Mouse (Mus musculus) regulatory T cell (primary cell): ENCODE measurements around the gene Art4.

Experiments
- in situ Hi-C: fragments of 300-600 bp; cut with MboI, MseI; formaldehyde crosslinking; loops from one replicate; pipeline ENCODE4 v1.15.1; 2025; ENCODE audit warnings: high pct_unique_total_duplicates

The Art4 gene

DNA sequence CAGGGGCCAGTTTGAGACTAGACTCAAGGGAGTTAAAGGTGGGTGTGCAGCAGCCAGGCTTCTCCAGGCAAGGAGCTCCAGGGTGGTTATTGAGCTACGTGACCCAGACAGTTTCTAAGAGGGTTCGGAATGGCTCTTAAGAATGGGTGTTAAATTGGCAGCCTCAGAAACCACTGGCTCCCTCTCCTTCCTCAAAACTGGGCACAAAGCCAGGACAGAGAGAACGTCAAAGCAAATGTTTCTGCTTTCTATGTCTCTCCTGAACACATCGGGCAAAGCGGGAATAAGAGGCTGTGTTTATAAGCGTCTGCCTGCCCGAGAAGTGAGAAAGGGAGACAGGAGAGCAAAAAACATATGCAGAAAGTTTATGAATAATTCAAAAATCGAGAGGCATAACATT lies 17.1 kb upstream of the Art4 start:
- in situ Hi-C loops, result no loop called here

DNA sequence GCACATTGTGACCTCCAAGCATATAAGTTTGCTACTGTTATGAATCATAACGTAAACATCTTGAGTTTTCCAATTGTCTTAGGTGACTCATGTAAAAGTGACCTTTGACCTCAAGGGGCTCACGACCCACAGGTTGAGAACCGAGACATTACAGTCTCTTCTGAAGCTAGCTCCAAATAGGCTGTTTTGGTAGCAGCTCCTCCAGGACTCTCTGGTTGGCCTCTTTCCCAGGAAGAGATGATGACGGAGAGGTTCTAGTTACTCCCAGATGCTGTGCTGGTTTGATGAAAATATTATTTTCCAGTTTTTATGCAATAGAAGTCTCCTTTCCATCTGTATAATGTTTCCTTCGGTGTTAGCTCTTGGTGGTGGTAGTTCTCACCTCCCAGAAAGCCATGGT lies 11.4 kb upstream of the Art4 start:
- in situ Hi-C loops, result loop anchor here (10.0 kb wide), 1 partner anchor 666 kb away; no protein-coding TSS in a partner anchor

DNA sequence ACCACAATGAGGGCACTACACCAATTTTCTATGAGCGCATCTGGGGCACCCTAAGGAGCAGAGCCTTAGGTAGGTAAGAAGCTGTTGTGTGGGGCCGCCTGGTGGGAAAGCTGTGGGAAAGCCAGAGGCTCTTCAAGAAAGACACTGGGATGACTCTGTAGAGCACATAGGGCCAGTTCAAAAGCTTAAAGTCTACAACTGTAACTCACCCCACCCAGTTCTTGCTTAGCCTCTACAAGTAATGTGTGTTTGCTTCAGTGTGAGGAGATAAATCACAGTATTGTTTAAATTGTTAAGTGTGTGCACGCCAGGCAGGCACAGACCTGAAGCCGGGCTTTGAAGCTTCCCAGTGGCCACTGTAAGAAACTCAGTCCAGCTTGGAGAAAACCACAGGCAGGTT lies 8.6 kb upstream of the Art4 start:
- in situ Hi-C loops, result loop anchor here (10.0 kb wide), 1 partner anchor 669 kb away; no protein-coding TSS in a partner anchor

DNA sequence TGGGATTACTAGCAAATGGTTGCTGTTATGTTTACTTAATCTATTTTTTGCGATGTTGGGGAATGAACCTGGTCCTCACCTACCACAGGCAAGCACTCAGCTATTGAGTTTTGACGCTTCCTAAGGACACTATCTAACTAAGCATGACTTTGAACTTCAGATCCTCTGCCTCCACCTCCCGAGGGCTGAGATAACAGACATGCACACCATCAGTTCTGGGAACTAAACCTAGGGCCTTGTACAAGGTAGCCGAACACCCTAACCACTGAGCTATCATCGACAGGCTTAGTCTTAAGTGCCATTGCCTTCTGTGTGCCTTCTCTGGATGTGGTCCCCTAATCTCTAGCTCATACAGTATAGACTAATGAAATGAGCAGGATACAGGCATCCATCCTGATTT lies 7.8 kb upstream of the Art4 start:
- in situ Hi-C loops, result loop anchor here (10.0 kb wide), 1 partner anchor 669 kb away; no protein-coding TSS in a partner anchor

DNA sequence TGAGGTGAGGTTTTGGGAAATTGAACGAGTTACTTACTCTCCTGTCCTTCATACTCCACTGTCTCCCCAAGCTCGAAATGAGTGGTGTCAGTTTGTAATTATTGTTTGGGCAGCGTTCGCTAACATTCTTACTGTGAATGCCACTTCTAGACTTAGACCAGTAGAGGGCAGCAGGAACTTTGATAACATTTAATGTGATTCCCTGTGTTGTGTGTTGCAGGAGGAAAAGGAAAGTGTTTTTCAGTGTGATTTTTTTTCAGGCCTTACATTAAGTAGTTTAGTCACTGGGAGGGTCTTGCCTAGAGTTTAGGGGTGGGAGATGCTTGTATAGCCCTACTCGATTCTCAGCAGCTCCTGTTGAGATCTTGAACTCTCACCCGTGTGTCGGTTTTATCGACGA lies 3.5 kb upstream of the Art4 start:
- in situ Hi-C loops, result loop anchor here (10.0 kb wide), 1 partner anchor 674 kb away; no protein-coding TSS in a partner anchor

DNA sequence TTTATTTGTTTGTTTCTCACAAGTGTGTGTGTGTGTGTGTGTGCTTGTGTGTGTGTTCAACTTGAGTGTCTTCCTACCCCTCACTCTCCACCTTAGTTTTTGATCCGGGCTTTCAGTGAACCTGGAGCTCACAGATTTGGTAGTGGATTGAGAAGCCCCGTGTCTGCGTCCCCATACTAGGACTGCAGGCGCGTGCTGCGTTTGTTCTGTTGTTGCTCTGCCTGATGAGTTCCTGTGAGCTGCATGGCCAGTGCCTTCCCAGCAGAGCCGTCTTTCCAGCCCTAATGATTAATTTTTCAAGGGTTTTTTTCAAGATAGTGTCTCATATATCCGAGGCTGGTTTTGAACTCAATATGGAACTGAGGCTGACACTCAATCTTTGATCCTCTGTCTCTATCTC lies 887 bp upstream of the Art4 start:
- in situ Hi-C loops, result loop anchor here (5.0 kb wide), 2 partner anchors 64 to 119 kb away; partner anchors contain the start of genes Erp27 and Pde6h

DNA sequence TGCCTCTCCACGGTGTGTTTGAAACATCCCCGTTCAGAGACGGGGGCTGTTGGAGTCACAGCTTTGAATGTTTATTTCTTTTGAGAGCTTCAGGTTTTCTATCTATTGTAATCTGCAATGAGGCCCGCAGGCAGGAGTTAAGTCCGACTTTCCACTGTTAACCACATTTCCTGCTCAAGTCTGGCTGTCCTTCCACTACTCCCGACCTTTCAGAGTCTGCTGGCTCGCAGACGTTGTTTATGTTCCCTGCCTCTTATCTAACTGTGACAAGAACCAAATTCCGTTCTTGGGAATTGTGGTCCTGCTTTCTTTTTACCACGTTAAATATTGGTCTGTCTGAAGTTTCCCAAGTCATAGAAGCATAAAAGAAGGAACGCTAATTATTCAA lies 334 bp upstream of the Art4 start:
- in situ Hi-C loops, result loop anchor here (5.0 kb wide), 2 partner anchors 64 to 119 kb away; partner anchors contain the start of genes Erp27 and Pde6h

DNA sequence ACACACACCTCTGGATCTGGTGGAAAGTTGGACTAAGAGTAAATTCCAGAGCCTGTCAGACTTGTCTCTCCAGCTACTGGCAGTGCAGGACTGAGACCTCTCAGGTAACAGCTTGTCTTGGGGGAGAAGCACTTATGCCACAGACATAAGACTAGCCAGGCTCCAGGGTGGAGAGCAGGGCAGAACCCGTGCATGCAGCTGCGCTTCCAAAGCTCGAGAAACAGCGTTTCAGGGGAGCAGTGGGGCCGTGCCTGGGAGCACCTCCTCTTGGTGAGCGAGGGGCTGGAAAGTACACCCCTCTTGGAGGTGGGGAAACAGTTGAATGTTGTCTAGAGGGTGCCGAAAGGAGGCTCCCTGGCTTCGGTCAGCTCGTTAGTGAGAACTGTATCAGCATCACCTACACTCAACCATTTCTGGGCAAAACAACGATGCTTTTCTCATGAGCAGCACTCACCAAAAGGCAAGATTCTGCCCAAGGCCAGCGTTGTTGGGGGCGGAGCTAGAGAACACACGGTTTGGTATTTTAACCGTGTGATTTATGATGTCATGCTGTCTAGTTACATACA lies 1.4 kb downstream of the Art4 start:
- in situ Hi-C loops, result loop anchor here (5.0 kb wide), 2 partner anchors 66 to 121 kb away; partner anchors contain the start of genes Erp27 and Pde6h

DNA sequence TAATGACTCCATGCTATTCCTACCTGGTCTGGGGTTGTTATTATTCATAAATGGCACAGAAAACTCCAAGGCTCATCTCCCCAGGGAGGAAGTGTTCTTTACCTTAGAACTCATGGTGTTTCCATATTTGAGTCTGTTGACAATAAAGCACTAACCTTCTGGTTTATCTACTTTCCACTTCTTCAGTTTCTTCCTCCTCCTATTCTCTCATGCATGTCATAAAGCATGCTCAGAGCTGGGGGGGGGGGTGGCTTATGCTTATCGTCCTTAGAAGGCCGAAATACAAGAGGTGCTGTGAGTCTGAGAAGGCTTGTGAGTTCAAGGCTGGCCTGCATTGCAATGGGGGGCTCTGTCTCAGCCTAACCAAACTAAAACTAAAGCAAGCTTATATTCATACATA lies 2.4 kb downstream of the Art4 start:
- in situ Hi-C loops, result loop anchor here (5.0 kb wide), 2 partner anchors 67 to 122 kb away; partner anchors contain the start of genes Erp27 and Pde6h

DNA sequence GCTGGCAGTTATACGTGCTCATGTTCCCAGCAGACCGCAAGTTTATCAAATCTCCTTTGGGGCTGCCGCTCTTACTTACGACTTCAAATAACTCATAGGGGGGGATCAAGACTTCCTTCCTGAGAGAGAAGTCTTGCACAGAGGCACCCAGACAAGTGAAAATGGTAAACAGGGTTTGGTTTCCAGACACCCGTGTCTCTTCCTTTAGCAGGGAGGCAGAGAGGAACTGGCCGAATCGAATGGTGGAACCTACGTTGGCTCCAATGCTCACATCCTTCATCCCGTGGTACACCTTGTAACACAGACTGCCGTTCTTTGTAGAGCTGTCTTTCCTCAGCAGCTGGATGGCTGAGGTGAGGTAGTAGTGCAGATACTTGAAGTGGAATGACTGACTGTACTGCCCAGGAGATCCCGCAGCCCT lies 3.2 kb downstream of the Art4 start:
- in situ Hi-C loops, result no loop called here

DNA sequence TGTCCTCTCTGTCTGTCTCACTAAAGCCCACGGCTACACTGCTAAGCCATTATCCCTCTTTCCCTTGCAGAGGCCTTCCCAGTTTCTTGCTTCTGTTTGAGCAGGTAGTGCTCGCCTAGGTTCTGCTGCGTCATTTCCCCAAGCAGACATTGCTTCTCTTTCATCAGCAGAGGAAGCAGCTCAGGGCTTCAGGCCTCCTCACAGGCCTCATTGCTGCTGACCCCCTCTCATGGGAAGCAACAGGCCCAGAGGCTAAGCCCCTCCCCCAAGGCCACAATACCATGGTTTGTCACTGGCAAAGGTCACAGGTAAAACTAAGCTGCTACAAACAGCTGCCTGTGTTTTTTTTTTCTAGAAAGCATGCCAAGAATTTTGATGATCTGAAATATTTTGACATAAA lies 4.8 kb downstream of the Art4 start:
- in situ Hi-C loops, result no loop called here

DNA sequence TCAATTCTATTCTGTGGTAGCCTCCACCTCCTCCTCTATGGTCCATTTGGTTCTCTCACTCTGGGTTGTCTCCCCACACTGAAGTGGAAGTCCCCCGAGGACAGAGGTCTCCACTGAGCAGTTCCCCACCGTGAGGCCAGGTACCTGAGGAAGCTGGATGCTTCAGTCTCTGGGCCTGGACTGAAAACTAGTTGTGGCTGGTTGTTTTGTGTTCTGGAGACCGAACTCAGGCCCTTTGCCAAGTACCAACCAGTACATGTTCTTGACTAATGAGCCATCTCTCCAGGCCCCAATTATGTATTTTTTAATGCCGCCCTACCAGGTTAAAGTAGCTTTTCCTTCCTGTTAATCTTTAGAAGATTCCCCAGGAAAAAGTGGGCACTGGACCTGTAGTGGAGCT lies 5.2 kb downstream of the Art4 start:
- in situ Hi-C loops, result no loop called here

DNA sequence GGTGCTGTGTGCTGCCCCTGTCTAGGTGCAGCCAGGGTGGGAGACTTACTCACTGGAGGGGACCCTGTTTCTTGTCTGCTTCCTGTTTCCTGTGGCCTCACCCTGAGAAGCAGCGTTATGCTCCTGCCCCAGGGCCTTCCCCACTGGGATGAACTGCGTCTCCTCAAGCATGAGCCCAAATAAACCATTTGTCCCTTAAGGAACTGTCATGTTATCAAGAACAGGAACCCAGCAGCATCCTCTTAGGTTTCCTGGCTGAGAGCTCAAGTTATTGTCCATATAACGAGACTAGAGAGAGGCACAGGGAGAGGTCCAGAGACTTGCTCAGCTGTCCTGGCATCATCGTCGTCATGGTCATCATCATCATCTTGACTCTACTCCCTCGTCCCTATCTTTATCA lies 7.3 kb downstream of the Art4 start:
- in situ Hi-C loops, result no loop called here

DNA sequence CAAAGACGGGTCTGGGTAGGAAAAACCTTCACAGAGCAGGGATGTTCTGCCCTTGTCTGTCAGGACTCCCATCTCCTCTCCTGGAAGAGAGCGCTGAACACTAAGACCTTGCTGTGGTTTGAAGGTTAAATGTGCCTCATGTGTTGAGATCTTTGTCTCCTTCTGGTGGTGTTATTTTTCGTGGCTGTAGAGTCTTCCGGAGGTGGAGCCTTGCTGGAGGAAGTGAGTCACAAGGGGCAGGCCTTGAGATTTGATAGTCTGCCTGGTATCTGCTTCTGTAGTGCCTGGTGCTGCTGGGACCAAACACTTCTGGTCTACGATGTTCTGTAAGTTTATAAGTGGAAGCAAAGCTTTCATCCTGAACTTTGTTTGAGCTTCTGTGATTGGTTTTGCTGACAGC lies 8.6 kb downstream of the Art4 start:
- in situ Hi-C loops, result no loop called here

DNA sequence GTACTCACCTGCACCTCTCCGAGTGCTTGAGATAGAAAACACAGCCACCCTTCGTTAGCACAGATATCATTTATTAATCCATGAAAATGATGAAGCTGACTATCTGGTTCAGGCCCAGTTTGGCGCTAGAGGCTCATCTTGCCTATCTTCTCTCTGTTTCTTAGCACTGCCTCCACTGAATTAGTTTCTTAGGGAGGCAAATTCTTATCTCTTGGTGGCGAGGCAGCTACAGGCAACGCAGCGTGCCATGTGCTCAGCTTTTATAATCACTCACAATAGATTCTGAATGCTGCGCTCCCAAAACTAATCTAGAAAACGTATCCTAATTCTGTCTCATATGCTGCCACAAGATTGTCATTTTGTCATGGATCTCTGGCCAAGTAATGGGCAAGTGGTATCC lies 9.1 kb downstream of the Art4 start:
- in situ Hi-C loops, result no loop called here

DNA sequence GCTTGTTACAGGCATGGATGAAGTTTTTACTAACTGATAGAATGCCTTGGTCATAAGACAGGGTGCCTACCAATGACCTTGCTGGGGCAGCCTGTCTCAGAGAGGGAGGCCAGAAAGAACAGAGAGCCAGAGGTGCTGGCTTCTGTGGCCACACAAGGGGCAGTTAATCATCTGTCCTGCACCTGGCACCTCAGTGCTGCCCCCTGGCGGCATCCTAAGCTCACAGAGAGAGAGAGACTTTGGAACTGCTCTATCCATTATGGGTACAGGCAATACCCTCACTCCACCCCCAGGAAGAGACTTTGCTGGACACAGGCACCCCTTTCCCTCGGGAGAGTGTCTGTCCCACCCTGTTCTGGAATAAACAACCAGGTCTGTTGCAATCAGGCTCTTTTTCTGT lies 9.7 kb downstream of the Art4 start:
- in situ Hi-C loops, result no loop called here

DNA sequence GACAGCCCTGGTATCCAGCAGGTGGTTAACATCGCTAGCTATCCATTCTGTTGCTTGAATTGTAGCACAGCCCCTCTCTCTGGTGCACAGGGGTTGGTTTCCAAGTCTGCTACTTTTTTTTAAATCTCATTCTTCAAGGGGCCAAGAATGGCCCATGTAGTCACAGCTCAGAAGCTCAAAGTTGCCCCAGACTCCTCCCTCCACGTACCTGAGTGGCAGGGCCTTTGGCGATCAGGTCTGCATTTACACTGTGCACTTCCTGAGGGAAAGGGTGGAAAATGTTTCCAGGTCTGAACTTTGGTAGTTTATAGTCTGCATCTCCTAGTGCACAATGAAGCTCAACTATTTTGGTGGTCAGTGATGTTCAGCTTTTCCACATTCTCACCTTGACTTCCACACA lies 10.3 kb downstream of the Art4 start:
- in situ Hi-C loops, result no loop called here

DNA sequence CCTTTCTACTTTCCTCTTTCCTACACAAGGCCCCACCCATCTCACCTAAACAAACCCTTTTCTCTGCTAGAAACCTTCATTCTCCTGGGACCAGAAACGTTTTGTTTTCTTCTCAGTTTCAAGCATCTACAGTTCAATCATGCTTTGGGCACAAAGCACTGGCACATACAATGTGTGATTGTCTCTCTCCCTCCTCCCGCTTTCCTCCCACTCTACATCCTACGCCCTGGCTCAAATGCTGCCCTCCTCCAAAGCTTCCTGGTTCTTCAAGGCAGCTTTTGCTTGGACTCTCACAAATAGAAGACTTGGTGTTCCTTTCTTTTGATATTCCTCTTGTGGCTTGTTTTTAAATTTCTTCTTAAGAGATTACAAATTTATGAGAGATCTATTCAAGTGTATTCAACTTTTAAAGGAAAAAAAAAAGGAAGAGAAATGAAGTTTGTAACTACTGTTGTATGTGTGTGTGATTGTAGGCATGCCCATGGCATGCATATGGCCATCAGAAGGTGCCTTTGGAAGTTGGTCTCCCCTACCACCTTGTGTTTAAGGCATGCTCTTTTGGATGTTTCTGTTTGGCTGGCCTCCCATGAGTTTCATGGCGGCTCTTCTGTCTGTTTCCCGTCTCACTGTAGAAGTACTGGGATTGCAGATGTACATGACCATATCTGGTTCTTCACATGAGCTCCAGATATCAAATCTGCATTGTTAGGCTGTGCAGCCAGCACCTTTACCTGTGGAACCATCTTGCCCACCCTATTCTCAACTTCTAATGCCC lies 11.6 kb downstream of the Art4 start:
- in situ Hi-C loops, result no loop called here

DNA sequence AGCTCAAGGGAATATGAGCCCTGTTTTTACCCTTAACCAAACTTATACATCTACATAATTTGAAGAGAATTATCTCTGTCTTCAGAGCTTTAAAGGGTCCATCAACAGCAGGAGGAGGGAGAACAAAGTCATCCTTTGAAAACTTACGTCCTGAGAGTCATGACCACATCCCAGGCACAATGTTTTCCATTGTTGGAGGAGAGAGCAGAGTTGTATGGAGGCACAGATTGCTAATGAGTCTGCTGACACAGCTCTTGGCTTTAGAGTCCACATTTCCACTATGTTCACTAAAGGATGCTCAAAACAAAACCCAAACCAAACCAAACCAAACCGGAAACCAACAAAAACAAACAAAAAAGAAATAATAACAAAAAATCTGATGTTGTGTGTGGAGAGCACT lies 12.6 kb downstream of the Art4 start:
- in situ Hi-C loops, result no loop called here

DNA sequence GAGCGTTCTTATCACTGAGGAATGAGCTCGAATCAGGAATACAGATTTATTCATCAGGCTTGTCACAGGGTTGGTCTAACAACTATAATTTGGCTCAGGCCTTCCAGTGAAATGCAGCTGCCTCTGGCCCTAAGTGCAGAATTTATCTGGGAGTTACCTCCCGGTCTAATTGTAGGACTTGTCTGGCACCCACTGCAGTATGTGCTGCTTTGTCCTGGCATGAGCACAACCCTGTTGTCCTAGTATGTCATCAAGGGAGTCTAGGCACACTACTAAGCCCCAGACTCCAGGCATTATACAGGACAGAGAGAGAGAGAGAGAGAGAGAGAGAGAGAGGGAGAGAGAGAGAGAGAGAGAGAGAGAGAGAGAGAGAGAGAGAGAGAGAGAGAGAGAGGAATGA lies 20.2 kb downstream of the Art4 start:
- in situ Hi-C loops, result no loop called here

DNA sequence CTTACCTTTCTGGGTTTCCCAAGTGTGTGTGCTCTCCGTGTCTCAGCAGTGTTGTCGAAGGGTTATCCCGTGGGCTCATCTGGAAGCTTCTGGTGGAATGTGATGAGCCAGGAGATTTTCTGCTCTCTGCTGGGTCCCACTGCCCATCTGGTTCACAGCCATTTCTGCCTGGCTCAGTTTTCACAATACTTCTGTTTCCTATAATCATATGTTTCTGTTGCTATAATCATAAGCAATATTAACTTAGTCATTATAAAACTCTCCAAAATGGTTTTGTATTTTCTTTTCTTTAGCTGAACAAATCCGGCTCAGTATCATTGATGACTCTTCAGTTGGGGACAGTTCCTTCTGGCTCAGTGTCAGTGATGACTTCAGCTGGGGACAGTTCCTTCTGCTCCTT lies 22.2 kb downstream of the Art4 start, which contains the start of gene Smco3:
Smco3 (minus strand) TSS at position 101 of the 400 bp plus-strand sequence.
- in situ Hi-C loops, result no loop called here

DNA sequence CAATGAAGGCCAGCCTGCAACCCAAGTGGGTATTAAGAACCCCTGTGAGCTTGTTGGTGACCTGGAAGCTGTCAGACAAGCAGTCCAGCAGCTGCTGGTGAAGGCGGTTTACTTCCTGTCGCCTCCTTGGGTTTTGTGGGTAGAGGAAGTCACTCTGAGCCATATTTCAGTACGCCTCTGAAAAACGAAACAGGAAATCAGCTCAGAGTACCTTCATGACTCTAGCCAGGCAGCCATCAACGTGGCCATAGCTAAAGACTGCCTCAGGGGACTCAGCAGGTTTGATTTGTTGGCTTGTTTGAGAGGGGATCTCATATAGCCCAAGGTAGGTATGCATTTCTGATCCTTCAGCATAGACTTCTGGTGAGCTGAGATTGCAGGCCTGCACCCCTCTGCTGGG lies 25.8 kb downstream of the Art4 start:
- in situ Hi-C loops, result no loop called here

DNA sequence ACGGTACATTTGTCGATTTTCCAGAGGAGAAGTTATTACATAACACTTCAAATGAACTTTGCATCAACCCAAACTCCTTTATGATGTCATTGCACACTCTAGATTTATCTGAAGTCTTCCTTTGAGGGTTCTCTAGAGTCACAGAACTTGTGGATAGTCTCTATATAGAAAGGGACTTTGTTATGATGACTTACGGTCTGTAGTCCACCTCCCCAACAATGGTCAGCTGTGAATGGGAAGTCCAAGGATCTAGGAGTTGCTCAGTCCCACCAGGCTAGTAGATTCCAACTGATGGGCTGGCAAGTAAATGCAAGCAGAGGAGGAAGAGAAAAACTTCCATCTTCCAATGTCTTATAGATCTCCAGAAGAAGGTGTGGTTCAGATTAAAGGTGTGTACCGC lies 28.9 kb downstream of the Art4 start:
- in situ Hi-C loops, result loop anchor here (5.0 kb wide), 1 partner anchor 104 kb away; no protein-coding TSS in a partner anchor
